Mouse (Mus musculus): ENCODE measurements at regions not wholly inside any gene's neighbourhood (a gene's known extent, or its start where the extent isn't known, plus 50 kb on each side); places are given as distances from the start of the nearest gene placed in this dataset.

- no peaks in the 10 kb centered on the region for H3K27me3 ChIP-seq (replicated peaks; ENCODE audit: control insufficient read depth, insufficient read depth, low read length)
- DNase-seq (ENCODE audit: low spot score): no peak
- H3K4me1 ChIP-seq (replicated peaks; ENCODE audit: control insufficient read depth, insufficient read depth, low read length): no peaks in the 10 kb centered on the region
- no peak overlapping the region for H3K9ac ChIP-seq (ENCODE audit: low read length)
- 54% methylated on average over 6 of the region's 6 CpGs for WGBS
- no peak for ATAC-seq (replicated peaks; ENCODE audit: low FRiP score, low TSS enrichment, low read depth)
- H3K4me2 ChIP-seq (ENCODE audit: low read length): no peak overlapping the region
- no peaks in the 10 kb centered on the region for H3K36me3 ChIP-seq (ENCODE audit: control insufficient read depth, insufficient read depth, low read length)
- H3K4me3 ChIP-seq (ENCODE audit: low read depth, low read length): no peak overlapping the region
- H3K27ac ChIP-seq (ENCODE audit: low read depth): no peak overlapping the region
- no peaks in the 10 kb centered on the region for H3K9me3 ChIP-seq (ENCODE audit: control insufficient read depth, low read length)
These were observed 381.6 kb downstream of the 1810013L24Rik start for GRCm38 (mm10) chr16:9211485-9211884.

GRCm38 (mm10) chr16:9215131-9215530 lies 385.2 kb downstream of the 1810013L24Rik start:
- 52% methylated on average over 1 of the region's 1 CpGs for WGBS
- Histone ChIP-seq H3K27ac (ENCODE audit: low read depth) (no peak overlapping the region), H3K9ac (ENCODE audit: low read length) (no peak overlapping the region), H3K4me2 (ENCODE audit: low read length) (no peak overlapping the region), H3K36me3 (ENCODE audit: control insufficient read depth, insufficient read depth, low read length) (no peaks in the 10 kb centered on the region), H3K27me3 (replicated peaks; ENCODE audit: control insufficient read depth, insufficient read depth, low read length) (no peaks in the 10 kb centered on the region), H3K4me3 (ENCODE audit: low read depth, low read length) (no peak overlapping the region), H3K9me3 (ENCODE audit: control insufficient read depth, low read length) (no peaks in the 10 kb centered on the region), H3K4me1 (replicated peaks; ENCODE audit: control insufficient read depth, insufficient read depth, low read length) (no peaks in the 10 kb centered on the region)
- DNase-seq (ENCODE audit: low spot score) (no peak), ATAC-seq (replicated peaks; ENCODE audit: low FRiP score, low TSS enrichment, low read depth) (no peak)

- Histone ChIP-seq H3K36me3 (ENCODE audit: control insufficient read depth, insufficient read depth, low read length) (no peaks in the 10 kb centered on the region), H3K27me3 (replicated peaks; ENCODE audit: control insufficient read depth, insufficient read depth, low read length) (no peaks in the 10 kb centered on the region), H3K4me2 (ENCODE audit: low read length) (no peak overlapping the region), H3K4me3 (ENCODE audit: low read depth, low read length) (no peak overlapping the region), H3K9ac (ENCODE audit: low read length) (no peak overlapping the region), H3K4me1 (replicated peaks; ENCODE audit: control insufficient read depth, insufficient read depth, low read length) (no peaks in the 10 kb centered on the region), H3K27ac (ENCODE audit: low read depth) (no peak overlapping the region), H3K9me3 (ENCODE audit: control insufficient read depth, low read length) (no peaks in the 10 kb centered on the region)
- WGBS: 70% methylated on average over 7 of the region's 7 CpGs
- ATAC-seq (replicated peaks; ENCODE audit: low FRiP score, low TSS enrichment, low read depth) (no peak), DNase-seq (ENCODE audit: low spot score) (no peak)
These were observed 387.5 kb downstream of the 1810013L24Rik start for GRCm38 (mm10) chr16:9217361-9217760.

GRCm38 (mm10) chr16:9230178-9230577 lies 400.3 kb downstream of the 1810013L24Rik start:
- Histone ChIP-seq H3K27me3 (replicated peaks; ENCODE audit: control insufficient read depth, insufficient read depth, low read length) (no peaks in the 10 kb centered on the region), H3K4me3 (ENCODE audit: low read depth, low read length) (no peak overlapping the region), H3K9me3 (ENCODE audit: control insufficient read depth, low read length) (no peaks in the 10 kb centered on the region), H3K4me1 (replicated peaks; ENCODE audit: control insufficient read depth, insufficient read depth, low read length) (no peaks in the 10 kb centered on the region), H3K36me3 (ENCODE audit: control insufficient read depth, insufficient read depth, low read length) (no peaks in the 10 kb centered on the region), H3K9ac (ENCODE audit: low read length) (no peak overlapping the region), H3K4me2 (ENCODE audit: low read length) (no peak overlapping the region), H3K27ac (ENCODE audit: low read depth) (no peak overlapping the region)
- ATAC-seq (replicated peaks; ENCODE audit: low FRiP score, low TSS enrichment, low read depth) (no peak), DNase-seq (ENCODE audit: low spot score) (no peak)

GRCm38 (mm10) chr16:9242099-9242498 lies 412.2 kb downstream of the 1810013L24Rik start:
- Histone ChIP-seq H3K4me1 (replicated peaks; ENCODE audit: control insufficient read depth, insufficient read depth, low read length) (no peaks in the 10 kb centered on the region), H3K9me3 (ENCODE audit: control insufficient read depth, low read length) (0 out of 2 replicates have a peak, but pooled peaks cover 4% of the 10 kb centered on the region), H3K27ac (ENCODE audit: low read depth) (no peak overlapping the region), H3K27me3 (replicated peaks; ENCODE audit: control insufficient read depth, insufficient read depth, low read length) (no peaks in the 10 kb centered on the region), H3K4me3 (ENCODE audit: low read depth, low read length) (no peak overlapping the region), H3K36me3 (ENCODE audit: control insufficient read depth, insufficient read depth, low read length) (no peaks in the 10 kb centered on the region), H3K4me2 (ENCODE audit: low read length) (no peak overlapping the region), H3K9ac (ENCODE audit: low read length) (no peak overlapping the region)
- WGBS: 91% methylated on average over 4 of the region's 4 CpGs
- DNase-seq (ENCODE audit: low spot score) (no peak), ATAC-seq (replicated peaks; ENCODE audit: low FRiP score, low TSS enrichment, low read depth) (no peak)

GRCm38 (mm10) chr16:9247198-9247597 lies 417.3 kb downstream of the 1810013L24Rik start:
- ATAC-seq (replicated peaks; ENCODE audit: low FRiP score, low TSS enrichment, low read depth): no peak
- no peaks in the 10 kb centered on the region for H3K36me3 ChIP-seq (ENCODE audit: control insufficient read depth, insufficient read depth, low read length)
- no peak overlapping the region for H3K9ac ChIP-seq (ENCODE audit: low read length)
- no peaks in the 10 kb centered on the region for H3K4me1 ChIP-seq (replicated peaks; ENCODE audit: control insufficient read depth, insufficient read depth, low read length)
- H3K27ac ChIP-seq (ENCODE audit: low read depth): no peak overlapping the region
- DNase-seq (ENCODE audit: low spot score): no peak
- H3K4me2 ChIP-seq (ENCODE audit: low read length): no peak overlapping the region
- 73% methylated on average over 3 of the region's 3 CpGs for whole genome bisulfite sequencing
- H3K4me3 ChIP-seq (ENCODE audit: low read depth, low read length): no peak overlapping the region
- no peaks in the 10 kb centered on the region for H3K9me3 ChIP-seq (ENCODE audit: control insufficient read depth, low read length)
- H3K27me3 ChIP-seq (replicated peaks; ENCODE audit: control insufficient read depth, insufficient read depth, low read length): no peaks in the 10 kb centered on the region

GRCm38 (mm10) chr16:9253054-9253453 lies 423.2 kb downstream of the 1810013L24Rik start:
- ATAC-seq (replicated peaks; ENCODE audit: low FRiP score, low TSS enrichment, low read depth) (no peak), DNase-seq (ENCODE audit: low spot score) (no peak)
- Histone ChIP-seq H3K4me1 (replicated peaks; ENCODE audit: control insufficient read depth, insufficient read depth, low read length) (no peaks in the 10 kb centered on the region), H3K4me3 (ENCODE audit: low read depth, low read length) (no peak overlapping the region), H3K4me2 (ENCODE audit: low read length) (no peak overlapping the region), H3K27me3 (replicated peaks; ENCODE audit: control insufficient read depth, insufficient read depth, low read length) (no peaks in the 10 kb centered on the region), H3K9me3 (ENCODE audit: control insufficient read depth, low read length) (no peaks in the 10 kb centered on the region), H3K27ac (ENCODE audit: low read depth) (no peak overlapping the region), H3K9ac (ENCODE audit: low read length) (no peak overlapping the region), H3K36me3 (ENCODE audit: control insufficient read depth, insufficient read depth, low read length) (no peaks in the 10 kb centered on the region)
- WGBS: 88% methylated on average over 1 of the region's 1 CpGs

GRCm38 (mm10) chr16:9255351-9255750 lies 425.5 kb downstream of the 1810013L24Rik start:
- DNase-seq (ENCODE audit: low spot score): no peak
- Histone ChIP-seq H3K9me3 (ENCODE audit: control insufficient read depth, low read length) (no peaks in the 10 kb centered on the region), H3K9ac (ENCODE audit: low read length) (no peak overlapping the region), H3K4me1 (replicated peaks; ENCODE audit: control insufficient read depth, insufficient read depth, low read length) (no peaks in the 10 kb centered on the region), H3K27me3 (replicated peaks; ENCODE audit: control insufficient read depth, insufficient read depth, low read length) (no peaks in the 10 kb centered on the region), H3K27ac (ENCODE audit: low read depth) (no peak overlapping the region), H3K4me3 (ENCODE audit: low read depth, low read length) (no peak overlapping the region), H3K36me3 (ENCODE audit: control insufficient read depth, insufficient read depth, low read length) (no peaks in the 10 kb centered on the region), H3K4me2 (ENCODE audit: low read length) (no peak overlapping the region)
- ATAC-seq (replicated peaks; ENCODE audit: low FRiP score, low TSS enrichment, low read depth): no peak
- 34% methylated on average over 3 of the region's 3 CpGs for WGBS

GRCm38 (mm10) chr16:9260966-9261365 lies 431.1 kb downstream of the 1810013L24Rik start:
- Histone ChIP-seq H3K36me3 (ENCODE audit: control insufficient read depth, insufficient read depth, low read length) (no peaks in the 10 kb centered on the region), H3K4me2 (ENCODE audit: low read length) (no peak overlapping the region), H3K27ac (ENCODE audit: low read depth) (no peak overlapping the region), H3K4me1 (replicated peaks; ENCODE audit: control insufficient read depth, insufficient read depth, low read length) (no peaks in the 10 kb centered on the region), H3K9ac (ENCODE audit: low read length) (no peak overlapping the region), H3K9me3 (ENCODE audit: control insufficient read depth, low read length) (no peaks in the 10 kb centered on the region), H3K27me3 (replicated peaks; ENCODE audit: control insufficient read depth, insufficient read depth, low read length) (no peaks in the 10 kb centered on the region), H3K4me3 (ENCODE audit: low read depth, low read length) (no peak overlapping the region)
- DNase-seq (ENCODE audit: low spot score) (no peak), ATAC-seq (replicated peaks; ENCODE audit: low FRiP score, low TSS enrichment, low read depth) (no peak)
- WGBS: 72% methylated on average over 3 of the region's 3 CpGs
